Mouse (Mus musculus) left cerebral cortex, postnatal 14 days (tissue): ENCODE results near the gene Bbx. TPM values are rescaled to one million over a fixed set of nuclear protein-coding genes. Genes with fewer than 3 reads are reported as not detected.

Experiments
- DNase-seq, 2 experiments: peaks; one replicate each; pipeline ENCODE4 v3.0.0; 2021 to 2022; ENCODE audit warnings: low spot score in 2 of 2, mixed read lengths in 1 of 2
- intact Hi-C: fragments of 180-260 bp; cut with DNase I; formaldehyde crosslinking; loops from one replicate; pipeline ENCODE4 v1.15.1; 2025
- total RNA-seq, 2 experiments: library from RNA; stranded (reverse); gene quantifications; 2 replicates each; pipeline ENCODE4 v1.2.3; 2021

The Bbx gene
- total RNA-seq, 2 experiments from 2014 or later: 12.1 TPM

- intact Hi-C loops: loop anchor here (10.0 kb wide), 1 partner anchor 165 kb away; no protein-coding TSS in a partner anchor
Measured at GRCm38 (mm10) chr16:50420130-50420529, 12.1 kb downstream of the Bbx start.

GRCm38 (mm10) chr16:50415406-50415805, 16.8 kb downstream of the Bbx start:
- intact Hi-C loops: no loop called here
- DNase-seq: no peak

More at GRCm38 (mm10) chr16:50420130-50420529, 12.1 kb downstream of the Bbx start:
- no peak for DNase-seq

GRCm38 (mm10) chr16:50402851-50403250, 29.3 kb downstream of the Bbx start:
- intact Hi-C loops: no loop called here
- DNase-seq: no peak

DNA sequence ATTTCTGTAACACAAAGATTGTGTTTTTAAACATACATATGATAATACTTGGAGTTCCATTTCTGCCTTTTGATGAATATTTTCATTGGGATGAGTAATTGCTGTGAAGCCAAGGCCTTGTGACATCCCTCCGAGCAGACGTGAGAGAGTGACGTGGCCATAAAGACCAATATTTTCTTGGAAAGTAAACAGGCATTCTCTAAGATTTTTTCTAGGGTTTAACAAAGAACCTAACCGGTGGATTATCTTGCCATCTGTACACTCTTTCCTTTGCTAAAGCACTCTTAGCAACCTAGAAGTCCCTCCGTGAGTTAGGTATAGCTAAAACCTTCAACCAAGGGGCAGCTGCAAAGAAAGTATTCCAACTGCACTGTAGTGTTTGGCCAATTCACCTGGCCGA, 32.4 kb downstream of the Bbx start:
- DNase-seq: no peak
- intact Hi-C loops: no loop called here

GRCm38 (mm10) chr16:50398564-50398963, 33.6 kb downstream of the Bbx start:
- intact Hi-C loops: no loop called here
- no peak for DNase-seq

DNA sequence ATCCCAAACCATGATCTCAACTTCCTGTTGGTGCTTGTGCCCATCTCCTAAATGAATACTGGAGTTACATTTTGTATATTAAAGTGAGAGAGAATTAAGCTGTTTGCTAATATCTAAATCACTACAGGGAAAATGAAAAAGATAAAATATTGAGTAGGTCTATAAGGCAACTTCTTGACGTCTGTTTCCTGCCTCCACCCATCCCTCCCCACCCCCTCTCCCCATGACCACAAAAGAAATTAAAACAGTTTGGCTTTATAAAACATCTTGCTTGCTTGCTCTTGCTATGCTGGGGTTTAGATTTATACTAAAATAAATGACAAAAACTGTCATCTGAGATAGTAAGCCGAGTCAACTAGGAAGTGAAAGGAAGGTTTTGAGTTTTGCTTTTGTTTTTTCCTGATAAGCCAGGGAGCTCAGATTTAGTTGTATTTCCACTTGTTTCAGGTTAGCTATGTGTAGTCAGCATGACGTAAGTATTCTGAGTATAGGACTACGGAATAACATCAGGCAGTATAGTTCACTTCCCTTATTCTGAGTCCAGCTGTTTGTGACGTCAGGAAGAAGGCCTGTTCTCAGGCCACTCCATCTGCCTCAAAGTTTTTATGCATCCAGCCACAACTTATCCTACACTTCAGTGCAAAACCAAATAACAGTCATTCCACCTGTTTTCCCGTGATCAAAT, 36.1 kb downstream of the Bbx start:
- DNase-seq: no peak
- intact Hi-C loops: no loop called here

DNA sequence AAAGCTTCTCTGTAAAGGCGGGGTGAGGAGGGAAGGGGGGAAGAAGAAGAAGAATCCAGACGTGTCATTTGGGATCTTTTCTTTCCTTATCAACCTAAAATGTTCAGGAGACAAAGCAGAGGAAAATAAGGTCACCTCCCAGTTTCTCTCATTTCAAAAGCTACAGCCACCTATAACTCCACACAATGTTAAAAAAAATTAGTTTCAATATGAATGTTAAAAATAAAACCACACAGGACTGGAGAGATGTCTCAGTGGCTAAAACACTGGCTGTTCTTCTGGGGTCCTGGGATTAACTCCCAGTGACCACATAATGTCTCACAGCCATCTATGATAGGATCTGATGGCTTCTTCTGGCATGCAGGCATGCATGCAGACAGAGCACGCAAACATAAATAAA, 43.7 kb downstream of the Bbx start:
- no peak for DNase-seq
- intact Hi-C loops: no loop called here

DNA sequence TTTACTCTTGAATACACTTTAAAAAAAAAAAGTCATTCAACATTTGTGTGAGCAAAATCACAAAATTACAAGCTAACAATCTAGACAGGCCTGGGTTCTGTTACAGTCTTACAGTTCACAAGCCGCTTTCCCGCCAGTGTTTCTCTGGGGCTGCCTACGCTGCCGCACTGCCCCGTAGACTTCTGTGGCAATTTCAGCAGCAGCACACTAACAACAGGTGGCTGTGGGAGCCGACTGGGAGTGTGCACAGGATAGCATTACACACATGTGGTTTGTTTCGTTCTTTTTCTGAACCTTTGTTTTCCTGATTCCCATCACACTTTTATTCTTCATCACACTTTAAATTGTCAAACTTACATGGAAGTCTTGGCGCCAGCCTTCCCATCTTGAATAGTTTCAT, 48.6 kb downstream of the Bbx start:
- intact Hi-C loops: loop anchor here (5.0 kb wide), 1 partner anchor 354 kb away; no protein-coding TSS in a partner anchor
- no peak for DNase-seq

DNA sequence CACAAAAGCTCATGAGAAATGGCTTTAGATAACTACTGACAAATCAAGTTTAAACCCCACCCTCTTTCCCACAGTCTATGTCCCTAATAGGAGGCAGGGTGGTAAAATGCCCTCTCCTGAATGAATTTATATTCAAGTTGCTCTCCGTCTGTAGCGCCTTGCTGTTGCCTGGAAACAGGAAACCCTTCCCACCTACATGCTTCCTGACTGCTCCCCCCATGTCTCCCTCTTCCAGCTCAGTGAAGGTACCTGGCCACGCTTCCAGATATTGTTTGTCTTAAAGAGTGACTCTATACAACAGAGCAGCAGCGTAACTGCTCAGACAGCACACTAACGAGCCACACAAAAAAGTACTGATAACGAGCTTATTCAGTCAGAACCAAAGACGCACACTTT, 50.8 kb downstream of the Bbx start:
- DNase-seq: peak; percentile 29 to 47
- intact Hi-C loops: loop anchor here (2.0 to 5.0 kb wide), 2 partner anchors 49 to 356 kb away; no protein-coding TSS in a partner anchor

GRCm38 (mm10) chr16:50380682-50381350, 51.4 kb downstream of the Bbx start:
- intact Hi-C loops: loop anchor here (2.0 to 5.0 kb wide), 2 partner anchors 50 to 356 kb away; no protein-coding TSS in a partner anchor
- DNase-seq: peak; percentile 84 to 90

DNA sequence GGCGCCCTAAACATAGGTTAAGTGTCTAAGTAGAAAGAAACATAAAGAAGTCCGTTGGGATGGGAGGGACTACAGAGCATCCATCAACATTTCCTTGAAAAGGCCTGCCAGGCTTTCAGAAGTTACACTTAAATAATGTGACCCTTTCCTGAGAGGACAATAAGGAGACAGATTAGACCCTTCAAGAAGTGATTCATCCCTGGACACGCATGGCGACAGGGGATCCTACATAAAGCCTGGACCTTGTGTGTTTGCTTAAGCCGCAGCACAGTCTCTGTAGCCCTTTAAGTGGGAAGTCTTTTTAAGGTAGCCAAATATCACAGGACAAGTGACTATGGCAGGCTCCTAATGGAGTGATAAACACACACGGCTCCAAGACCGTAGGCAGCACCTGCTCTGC, 52.0 kb downstream of the Bbx start:
- no peak for DNase-seq
- intact Hi-C loops: loop anchor here (2.0 to 5.0 kb wide), 2 partner anchors 51 to 357 kb away; no protein-coding TSS in a partner anchor

GRCm38 (mm10) chr16:50374611-50375010, 57.6 kb downstream of the Bbx start:
- intact Hi-C loops: no loop called here
- DNase-seq: peak; percentile 33 to 49

DNA sequence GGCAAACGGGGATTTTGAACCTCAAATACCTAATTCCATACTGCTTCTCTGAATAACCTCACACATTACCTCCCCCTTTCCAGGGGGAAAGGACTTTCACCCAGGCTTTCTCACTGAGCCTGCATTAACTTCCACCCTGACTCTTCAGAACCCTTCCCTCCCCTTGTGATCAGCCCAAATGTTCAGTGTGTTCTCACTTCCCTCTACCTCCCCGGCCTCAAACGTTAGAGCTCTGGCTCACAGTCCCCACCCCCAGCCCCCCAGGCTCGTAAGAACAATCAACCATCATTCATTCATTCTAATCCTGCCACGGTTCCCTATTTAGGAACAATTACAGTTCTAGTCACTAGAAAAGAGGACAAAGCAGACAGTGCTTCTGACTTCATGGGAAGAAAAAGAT, 58.5 kb downstream of the Bbx start:
- no peak for DNase-seq
- intact Hi-C loops: no loop called here

DNA sequence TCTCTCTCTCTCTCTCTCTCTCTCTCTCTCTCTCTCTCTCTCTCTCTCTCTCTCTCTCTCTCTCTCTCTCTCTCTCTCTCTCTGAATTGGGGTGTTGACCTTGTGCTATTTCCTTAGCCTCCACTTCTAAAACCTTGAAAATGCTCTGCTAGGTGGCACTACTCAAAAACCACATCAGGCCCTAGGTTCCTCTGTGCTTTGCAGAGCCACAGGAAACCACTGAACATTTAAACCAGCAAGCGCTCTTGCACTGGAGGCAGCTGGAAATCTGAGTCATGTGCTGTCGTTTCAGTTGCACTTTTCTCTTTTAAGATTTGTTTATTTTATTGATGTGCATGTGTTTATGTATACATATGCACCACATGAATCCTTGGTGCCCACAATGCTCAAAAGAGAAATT, 59.6 kb downstream of the Bbx start:
- intact Hi-C loops: no loop called here
- DNase-seq: no peak

GRCm38 (mm10) chr16:50371460-50371859, 60.7 kb downstream of the Bbx start:
- intact Hi-C loops: no loop called here

GRCm38 (mm10) chr16:50370423-50370822, 61.8 kb downstream of the Bbx start:
- DNase-seq: no peak
- intact Hi-C loops: no loop called here

More at GRCm38 (mm10) chr16:50371460-50371859, 60.7 kb downstream of the Bbx start:
- DNase-seq: no peak

- intact Hi-C loops: no loop called here
- DNase-seq: no peak
Measured at GRCm38 (mm10) chr16:50366556-50366955, 65.6 kb downstream of the Bbx start.

DNA sequence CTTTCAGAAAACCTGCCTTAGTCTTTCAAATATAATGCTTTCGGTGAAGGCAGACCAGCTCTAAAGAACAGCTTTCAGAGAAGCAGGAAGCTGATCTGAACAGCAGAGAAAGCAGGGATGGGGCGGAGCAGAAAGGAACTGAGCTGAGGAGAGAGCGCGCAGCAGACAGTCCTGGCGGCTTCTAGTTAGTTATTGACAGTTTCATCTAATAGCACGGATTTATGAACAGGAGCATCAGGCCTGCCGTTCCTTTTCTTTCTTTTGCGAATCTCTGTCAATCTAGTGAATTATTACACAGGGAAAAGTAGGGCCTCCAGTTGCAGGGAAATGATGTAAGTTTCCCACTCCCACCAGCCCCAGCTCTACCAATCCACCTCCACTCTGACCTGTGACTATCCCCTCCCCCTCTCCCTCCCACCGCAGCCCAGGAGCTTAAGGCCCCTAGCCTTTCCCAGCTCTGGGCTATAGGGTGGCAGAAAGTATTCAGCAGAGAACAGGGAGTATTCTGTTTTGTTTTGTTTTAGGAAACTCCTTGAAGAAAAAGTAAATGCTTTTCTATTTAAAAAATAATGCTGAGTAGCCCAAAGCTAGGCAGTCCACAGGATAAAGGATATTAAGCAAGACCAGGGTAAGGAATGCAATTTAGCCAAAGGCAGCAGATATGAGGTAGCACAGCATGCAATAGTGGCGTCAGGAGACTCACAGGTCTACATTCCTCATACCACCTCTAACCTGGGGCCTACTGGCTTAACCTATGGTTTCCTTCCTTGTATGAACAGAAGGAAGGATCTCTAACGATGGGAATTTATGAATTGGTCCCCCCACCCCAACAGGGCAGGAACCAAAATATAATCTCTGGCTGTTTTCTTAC, 67.8 kb downstream of the Bbx start:
- intact Hi-C loops: no loop called here
- DNase-seq: peak; percentile 14 to 46

- no peak for DNase-seq
- intact Hi-C loops: no loop called here
Measured at GRCm38 (mm10) chr16:50363443-50364188, 68.6 kb downstream of the Bbx start.
